Mouse (Mus musculus): ENCODE measurements around the gene Tbc1d2b. TPM values are rescaled to one million over a fixed set of nuclear protein-coding genes. Genes with fewer than 3 reads are reported as not detected.

Tbc1d2b gene
- polyA plus RNA-seq, 1 experiment from 2014 or later: 11.7 TPM

GRCm38 (mm10) chr9:90208655-90209054, 61.9 kb downstream of the Tbc1d2b start:
- Histone ChIP-seq H3K27me3 (replicated peaks) (no peaks in the 10 kb centered on the region), H3K9ac (no peak overlapping the region), H3K9me3 (no peaks in the 10 kb centered on the region), H3K4me3 (no peak overlapping the region), H3K36me3 (peaks cover 13% of the 10 kb centered on the region), H3K27ac (no peak overlapping the region), H3K4me2 (replicated peaks) (no peak overlapping the region), H3K4me1 (no peaks in the 10 kb centered on the region)
- ATAC-seq (ENCODE audit: low FRiP score, low read depth): no peak
- 88% methylated on average over 6 of the region's 6 CpGs for WGBS

GRCm38 (mm10) chr9:90207808-90208207, 62.8 kb downstream of the Tbc1d2b start:
- Histone ChIP-seq H3K9ac (no peak overlapping the region), H3K27ac (no peak overlapping the region), H3K4me2 (replicated peaks) (no peak overlapping the region), H3K27me3 (replicated peaks) (no peaks in the 10 kb centered on the region), H3K9me3 (no peaks in the 10 kb centered on the region), H3K36me3 (peaks cover 9% of the 10 kb centered on the region), H3K4me1 (no peaks in the 10 kb centered on the region), H3K4me3 (no peak overlapping the region)
- 81% methylated on average over 8 of the region's 8 CpGs for WGBS
- no peak for ATAC-seq (ENCODE audit: low FRiP score, low read depth)

GRCm38 (mm10) chr9:90206500-90206899, 64.1 kb downstream of the Tbc1d2b start:
- ATAC-seq (ENCODE audit: low FRiP score, low read depth): peak; percentile 65
- Histone ChIP-seq H3K36me3 (peaks cover 15% of the 10 kb centered on the region), H3K27me3 (replicated peaks) (no peaks in the 10 kb centered on the region), H3K9ac (no peak overlapping the region), H3K4me2 (replicated peaks) (no peak overlapping the region), H3K9me3 (no peaks in the 10 kb centered on the region), H3K4me1 (no peaks in the 10 kb centered on the region), H3K4me3 (no peak overlapping the region), H3K27ac (no peak overlapping the region)
- 46% methylated on average over 2 of the region's 2 CpGs for whole genome bisulfite sequencing

- WGBS: 63% methylated on average over 8 of the region's 8 CpGs
- no peaks in the 10 kb centered on the region for H3K4me1 ChIP-seq
- no peak for ATAC-seq (ENCODE audit: low FRiP score, low read depth)
Observed at GRCm38 (mm10) chr9:90204396-90204915, 66.1 kb downstream of the Tbc1d2b start.

GRCm38 (mm10) chr9:90203233-90203632, 67.4 kb downstream of the Tbc1d2b start:
- no peak for ATAC-seq (ENCODE audit: low FRiP score, low read depth)
- 84% methylated on average over 5 of the region's 5 CpGs for WGBS
- H3K9me3 ChIP-seq: no peaks in the 10 kb centered on the region
- H3K27me3 ChIP-seq (replicated peaks): no peaks in the 10 kb centered on the region
- no peak overlapping the region for H3K4me3 ChIP-seq
- no peak overlapping the region for H3K27ac ChIP-seq
- H3K9ac ChIP-seq: no peak overlapping the region
- peaks cover 31% of the 10 kb centered on the region for H3K36me3 ChIP-seq
- no peak overlapping the region for H3K4me2 ChIP-seq (replicated peaks)
- H3K4me1 ChIP-seq: no peaks in the 10 kb centered on the region

More at GRCm38 (mm10) chr9:90204396-90204915, 66.1 kb downstream of the Tbc1d2b start:
- no peak overlapping the region for H3K4me3 ChIP-seq
- peaks cover 32% of the 10 kb centered on the region for H3K36me3 ChIP-seq
- no peaks in the 10 kb centered on the region for H3K9me3 ChIP-seq
- H3K27ac ChIP-seq: no peak overlapping the region
- H3K9ac ChIP-seq: no peak overlapping the region
- H3K27me3 ChIP-seq (replicated peaks): no peaks in the 10 kb centered on the region
- no peak overlapping the region for H3K4me2 ChIP-seq (replicated peaks)

- H3K9me3 ChIP-seq: no peaks in the 10 kb centered on the region
- H3K27me3 ChIP-seq (replicated peaks): no peaks in the 10 kb centered on the region
- H3K9ac ChIP-seq: no peak overlapping the region
- H3K4me3 ChIP-seq: no peak overlapping the region
- peaks cover 40% of the 10 kb centered on the region for H3K36me3 ChIP-seq
- no peak overlapping the region for H3K27ac ChIP-seq
- no peak for ATAC-seq (ENCODE audit: low FRiP score, low read depth)
- H3K4me1 ChIP-seq: no peaks in the 10 kb centered on the region
- no peak overlapping the region for H3K4me2 ChIP-seq (replicated peaks)
- WGBS: 58% methylated on average over 4 of the region's 4 CpGs
Observed at GRCm38 (mm10) chr9:90201541-90201940, 69.1 kb downstream of the Tbc1d2b start.

- no peak overlapping the region for H3K4me3 ChIP-seq
- H3K9me3 ChIP-seq: no peaks in the 10 kb centered on the region
- no peaks in the 10 kb centered on the region for H3K4me1 ChIP-seq
- H3K27ac ChIP-seq: no peak overlapping the region
- WGBS: 86% methylated on average over 7 of the region's 7 CpGs
- no peak overlapping the region for H3K9ac ChIP-seq
- no peaks in the 10 kb centered on the region for H3K27me3 ChIP-seq (replicated peaks)
- ATAC-seq (ENCODE audit: low FRiP score, low read depth): peak; percentile 10; the same call in 1 of the 2 replicates
- no peak overlapping the region for H3K4me2 ChIP-seq (replicated peaks)
- H3K36me3 ChIP-seq: peaks cover 44% of the 10 kb centered on the region
Observed at GRCm38 (mm10) chr9:90201096-90201495, 69.5 kb downstream of the Tbc1d2b start.

- Histone ChIP-seq H3K4me3 (no peak overlapping the region), H3K4me2 (replicated peaks) (no peak overlapping the region), H3K36me3 (peaks cover 48% of the 10 kb centered on the region), H3K27ac (no peak overlapping the region), H3K4me1 (no peaks in the 10 kb centered on the region), H3K9me3 (no peaks in the 10 kb centered on the region), H3K27me3 (replicated peaks) (no peaks in the 10 kb centered on the region), H3K9ac (no peak overlapping the region)
- 94% methylated on average over 4 of the region's 4 CpGs for WGBS
- no peak for ATAC-seq (ENCODE audit: low FRiP score, low read depth)
Observed at GRCm38 (mm10) chr9:90200501-90200900, 70.1 kb downstream of the Tbc1d2b start.

- H3K27ac ChIP-seq: no peak overlapping the region
- no peaks in the 10 kb centered on the region for H3K27me3 ChIP-seq (replicated peaks)
- no peaks in the 10 kb centered on the region for H3K4me1 ChIP-seq
- 96% methylated on average over 18 of the region's 18 CpGs for WGBS
- H3K36me3 ChIP-seq: peaks cover 53% of the 10 kb centered on the region
- H3K9me3 ChIP-seq: no peaks in the 10 kb centered on the region
- no peak overlapping the region for H3K9ac ChIP-seq
- ATAC-seq (ENCODE audit: low FRiP score, low read depth): no peak
- H3K4me3 ChIP-seq: no peak overlapping the region
- H3K4me2 ChIP-seq (replicated peaks): no peak overlapping the region
Observed at GRCm38 (mm10) chr9:90199611-90200010, 71.0 kb downstream of the Tbc1d2b start.

GRCm38 (mm10) chr9:90198531-90199449, 71.8 kb downstream of the Tbc1d2b start:
- H3K4me1 ChIP-seq: no peaks in the 10 kb centered on the region
- ATAC-seq (ENCODE audit: low FRiP score, low read depth): no peak
- H3K36me3 ChIP-seq: peaks cover 54% of the 10 kb centered on the region
- H3K9me3 ChIP-seq: no peaks in the 10 kb centered on the region
- 80% methylated on average over 10 of the region's 10 CpGs for WGBS
- no peak overlapping the region for H3K4me3 ChIP-seq
- H3K9ac ChIP-seq: no peak overlapping the region
- no peak overlapping the region for H3K4me2 ChIP-seq (replicated peaks)
- no peak overlapping the region for H3K27ac ChIP-seq
- H3K27me3 ChIP-seq (replicated peaks): no peaks in the 10 kb centered on the region

GRCm38 (mm10) chr9:90197866-90198383, 72.7 kb downstream of the Tbc1d2b start:
- Histone ChIP-seq H3K27me3 (replicated peaks) (no peaks in the 10 kb centered on the region), H3K4me1 (no peaks in the 10 kb centered on the region), H3K36me3 (peaks cover 62% of the 10 kb centered on the region), H3K27ac (no peak overlapping the region), H3K9ac (no peak overlapping the region), H3K4me2 (replicated peaks) (no peak overlapping the region), H3K4me3 (no peak overlapping the region), H3K9me3 (no peaks in the 10 kb centered on the region)
- 91% methylated on average over 7 of the region's 7 CpGs for WGBS
- no peak for ATAC-seq (ENCODE audit: low FRiP score, low read depth)

- Histone ChIP-seq H3K27me3 (replicated peaks) (no peaks in the 10 kb centered on the region), H3K4me3 (no peak overlapping the region), H3K27ac (no peak overlapping the region), H3K36me3 (peaks cover 70% of the 10 kb centered on the region), H3K4me1 (no peaks in the 10 kb centered on the region), H3K9ac (no peak overlapping the region), H3K9me3 (no peaks in the 10 kb centered on the region), H3K4me2 (replicated peaks) (no peak overlapping the region)
- no peak for ATAC-seq (ENCODE audit: low FRiP score, low read depth)
- WGBS: 90% methylated on average over 7 of the region's 7 CpGs
Observed at GRCm38 (mm10) chr9:90197116-90197665, 73.4 kb downstream of the Tbc1d2b start.

All from neural tube, embryonic 12.5 days (tissue).